Mouse (Mus musculus) G1E (cell line): ENCODE results near the gene Hist1h1b.
"Not testable (repeated sequence)": the region's sequence is repeated elsewhere in the genome, so short reads cannot be mapped to it uniquely, and the experiment has no call there.

Experiments
- CTCF ChIP-seq: IDR thresholded peaks from 2 replicates; pipeline ENCODE4 v1.5.1; 2012; ENCODE audit warnings: low read depth, low read length, inconsistent platforms, mixed read lengths
- GATA1 ChIP-seq: IDR thresholded peaks from 2 replicates; pipeline ENCODE4 v1.6.1; 2012; ENCODE audit warnings: borderline replicate concordance, low read length, inconsistent platforms, mixed read lengths
- POLR2AphosphoS5 ChIP-seq: IDR thresholded peaks from 2 replicates; pipeline ENCODE4 v1.6.1; 2012; ENCODE audit warnings: low read depth, low read length, inconsistent platforms; ENCODE audit not compliant: insufficient replicate concordance
- TAL1 ChIP-seq: conservative IDR thresholded peaks from 2 replicates; pipeline ENCODE4 v1.6.1; 2012; ENCODE audit warnings: low read depth, low read length, inconsistent platforms, mixed read lengths

- TF ChIP-seq GATA1, CTCF, POLR2AphosphoS5, TAL1: not testable (repeated sequence)
Measured at GRCm38 (mm10) chr13:21786899-21787629, 6.6 kb upstream of the Hist1h1b start, which contains the start of the genes Hist1h2an and Hist1h2bp.
